Mouse (Mus musculus) thymus, postnatal 14 days (tissue): Measurements from ENCODE around the gene Yif1a.
A peak's percentile ranks its signal among the peaks of the same experiment; 100 is the strongest.

ENCODE experiments used
- DNase-seq: peaks from one replicate; pipeline ENCODE4 v3.0.0; 2021

Gene Yif1a

DNA sequence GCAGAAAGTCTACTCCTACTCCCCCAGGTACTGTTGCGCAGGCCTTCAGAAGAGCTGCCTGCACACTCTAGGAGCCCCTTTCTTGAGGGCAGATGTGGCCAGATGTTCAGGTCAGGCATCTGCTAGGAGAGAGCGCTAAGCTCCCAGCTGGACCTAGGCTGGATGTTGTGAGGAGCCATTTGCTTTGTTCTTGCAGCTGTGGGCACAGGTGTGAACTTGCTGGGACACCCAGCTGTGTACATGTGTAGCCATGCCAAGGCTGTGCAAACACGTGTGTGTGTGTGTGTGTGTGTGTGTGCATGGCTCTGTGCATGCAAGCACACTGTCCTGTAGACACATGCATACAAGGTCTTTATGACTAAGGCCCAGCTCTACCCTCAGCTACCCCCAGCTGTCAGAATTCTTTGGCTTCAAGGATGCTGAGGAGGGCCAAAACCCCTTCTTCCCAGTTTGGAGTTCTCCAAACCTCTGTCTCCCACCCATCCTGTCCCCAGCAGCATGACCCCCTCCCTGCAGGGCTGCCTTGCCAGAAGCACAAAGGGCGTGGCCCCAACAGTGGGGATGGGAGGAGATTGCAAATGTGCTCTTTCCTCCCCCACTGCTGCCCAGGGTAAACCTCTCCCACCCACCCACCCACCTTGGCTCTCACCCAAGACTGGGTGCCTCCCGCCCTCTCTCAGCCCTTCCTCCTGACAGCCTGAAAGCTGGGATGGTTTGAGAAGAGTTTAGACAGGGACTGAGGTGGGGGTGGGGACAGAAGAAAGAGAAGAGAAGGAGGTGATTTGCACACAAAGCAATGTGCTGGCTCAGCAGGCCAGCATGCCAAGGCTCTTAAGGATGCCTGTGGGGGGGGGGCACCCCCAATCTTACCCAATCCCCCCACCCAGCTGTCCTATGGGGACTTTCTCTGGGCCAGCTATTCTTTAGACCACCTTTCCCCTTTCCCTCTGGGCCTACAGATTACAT is 27.7 kb upstream of the Yif1a start:
- DNase-seq = no peak

DNA sequence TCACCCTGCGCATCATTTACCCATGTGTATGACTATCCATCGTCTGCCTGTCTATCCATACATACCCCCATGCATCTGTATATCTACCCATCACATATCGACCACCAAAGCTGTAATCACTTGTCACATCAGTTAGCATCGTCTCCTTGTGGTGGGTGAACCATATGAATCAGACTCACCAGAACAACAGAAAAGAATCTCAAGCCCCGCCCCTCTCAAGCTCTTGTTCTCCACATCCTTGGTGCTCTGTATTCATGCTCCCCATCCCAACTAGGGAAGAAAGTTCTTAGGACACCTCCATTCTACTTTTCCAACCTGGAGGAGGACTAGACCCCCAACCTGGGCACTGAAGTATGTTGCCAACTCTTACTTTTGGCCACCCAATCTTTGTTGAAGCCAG is 26.3 kb upstream of the Yif1a start:
- no peak for DNase-seq

DNA sequence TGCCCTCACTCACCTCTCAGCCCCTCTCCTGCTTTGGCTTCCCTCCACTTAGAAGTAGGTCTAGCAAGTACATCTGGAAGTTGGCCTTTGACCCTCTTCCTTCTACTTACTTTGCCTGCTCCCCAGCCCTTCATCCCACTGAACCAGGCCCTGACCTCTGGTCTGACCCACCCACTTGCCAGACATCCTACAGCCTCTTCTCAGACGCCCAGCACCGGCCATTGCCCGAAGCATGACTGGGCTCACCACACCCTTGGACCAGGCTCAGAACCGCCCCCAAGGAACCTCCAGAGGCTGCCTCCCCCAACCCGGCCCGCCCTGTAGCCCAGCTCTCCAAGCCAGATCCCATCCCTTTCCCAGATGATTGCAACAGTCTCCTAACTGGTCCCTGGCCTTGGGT is 25.9 kb upstream of the Yif1a start:
- no peak for DNase-seq

DNA sequence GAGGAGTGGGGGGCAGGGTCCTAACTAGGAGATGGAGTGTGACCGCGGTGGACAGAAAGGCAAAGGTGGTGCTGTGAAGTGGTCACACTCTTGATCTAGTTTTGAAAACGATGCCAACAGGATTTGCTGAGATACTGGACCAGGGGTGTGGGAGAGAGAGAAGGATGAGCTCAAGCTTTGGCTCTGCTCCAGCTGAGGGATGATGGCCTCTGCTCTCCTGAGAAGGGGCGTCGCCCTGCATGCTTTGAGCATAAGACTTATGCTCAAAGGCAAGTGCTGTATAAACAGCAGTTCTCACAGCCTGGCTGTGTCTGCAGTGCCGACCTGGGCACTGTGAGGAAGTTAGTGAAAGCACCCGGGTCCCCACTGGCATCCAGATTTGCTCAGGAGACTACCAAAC is 23.2 kb upstream of the Yif1a start:
- DNase-seq = no peak

DNA sequence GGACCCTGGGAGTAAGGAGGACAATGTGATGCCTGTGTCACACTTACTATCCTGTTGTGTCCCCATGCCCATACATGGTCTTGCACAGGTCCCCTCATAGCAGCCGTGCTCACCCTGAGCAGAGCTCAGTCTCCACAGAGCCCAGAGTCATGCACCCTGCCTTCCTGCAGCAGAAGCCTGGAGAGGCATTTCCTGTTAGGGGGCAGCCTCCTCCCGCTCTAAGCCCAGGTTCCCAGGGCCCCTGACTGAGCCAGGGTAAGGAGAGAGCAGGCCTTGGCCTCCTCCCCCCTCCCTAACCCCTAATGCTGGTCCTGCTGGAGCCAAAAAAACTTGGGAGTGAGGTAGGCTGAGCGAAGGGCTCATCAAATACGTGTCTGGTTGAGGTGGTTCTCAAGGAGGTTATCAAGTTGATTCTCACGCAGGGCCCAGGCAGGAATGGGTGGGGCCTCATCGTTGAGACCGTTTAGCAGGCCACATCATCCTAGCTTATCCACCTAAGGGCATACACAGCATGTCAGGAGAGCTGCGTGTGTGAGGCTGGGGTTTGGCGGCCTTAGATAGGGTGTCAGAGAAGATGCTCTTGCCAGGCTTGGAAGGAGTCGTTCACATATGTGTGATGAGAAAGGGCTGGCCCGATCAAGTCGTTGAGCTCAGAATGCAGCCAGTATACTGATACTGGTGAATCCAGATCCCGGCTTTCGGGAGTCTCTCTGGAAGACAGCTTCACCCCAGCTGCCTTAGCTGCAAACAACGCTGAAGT is 21.1 kb upstream of the Yif1a start:
- DNase-seq = no peak

DNA sequence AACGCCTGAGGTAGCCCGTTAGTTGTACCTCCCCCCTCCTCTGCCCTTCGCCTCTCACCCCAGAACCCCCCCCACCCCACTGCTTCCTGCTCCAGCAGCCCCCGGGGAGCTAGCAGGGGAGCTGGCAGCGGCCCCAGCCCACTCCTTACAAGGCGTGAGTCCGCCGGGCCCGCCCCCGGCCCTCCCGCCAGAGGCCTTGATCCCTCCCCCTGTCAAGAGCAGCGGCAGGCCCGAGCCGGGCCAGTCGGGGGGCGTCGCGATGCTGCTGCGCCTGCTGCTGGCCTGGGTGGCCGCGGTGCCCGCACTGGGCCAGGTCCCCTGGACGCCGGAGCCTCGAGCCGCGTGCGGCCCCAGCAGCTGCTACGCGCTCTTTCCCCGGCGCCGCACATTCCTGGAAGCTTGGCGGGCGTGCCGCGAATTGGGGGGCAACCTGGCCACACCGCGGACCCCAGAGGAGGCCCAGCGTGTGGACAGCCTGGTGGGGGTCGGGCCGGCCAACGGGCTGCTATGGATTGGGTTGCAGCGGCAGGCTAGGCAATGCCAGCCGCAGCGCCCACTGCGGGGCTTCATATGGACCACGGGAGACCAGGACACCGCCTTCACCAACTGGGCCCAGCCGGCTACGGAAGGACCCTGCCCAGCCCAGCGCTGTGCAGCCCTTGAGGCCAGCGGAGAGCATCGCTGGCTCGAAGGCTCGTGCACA is 20.3 kb upstream of the Yif1a start, which contains the start of gene Cd248:
Gene Cd248 (plus strand): TSS at position 212 of the 703 bp plus-strand sequence.
- no peak for DNase-seq

DNA sequence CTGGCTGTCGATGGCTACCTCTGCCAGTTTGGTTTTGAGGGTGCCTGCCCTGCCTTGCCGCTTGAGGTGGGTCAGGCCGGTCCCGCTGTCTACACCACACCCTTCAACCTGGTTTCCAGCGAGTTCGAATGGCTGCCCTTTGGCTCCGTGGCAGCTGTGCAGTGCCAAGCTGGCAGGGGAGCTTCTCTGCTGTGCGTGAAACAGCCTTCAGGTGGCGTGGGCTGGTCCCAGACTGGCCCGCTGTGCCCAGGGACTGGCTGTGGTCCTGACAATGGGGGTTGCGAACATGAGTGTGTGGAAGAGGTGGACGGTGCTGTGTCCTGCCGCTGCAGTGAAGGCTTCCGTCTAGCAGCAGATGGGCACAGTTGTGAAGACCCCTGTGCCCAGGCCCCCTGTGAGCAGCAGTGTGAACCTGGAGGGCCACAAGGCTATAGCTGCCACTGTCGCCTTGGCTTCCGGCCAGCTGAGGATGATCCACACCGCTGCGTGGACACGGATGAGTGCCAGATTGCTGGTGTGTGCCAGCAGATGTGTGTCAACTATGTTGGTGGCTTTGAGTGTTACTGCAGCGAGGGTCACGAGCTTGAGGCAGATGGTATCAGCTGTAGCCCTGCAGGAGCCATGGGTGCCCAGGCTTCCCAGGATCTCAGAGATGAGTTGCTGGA is 19.6 kb upstream of the Yif1a start:
- DNase-seq = no peak

DNA sequence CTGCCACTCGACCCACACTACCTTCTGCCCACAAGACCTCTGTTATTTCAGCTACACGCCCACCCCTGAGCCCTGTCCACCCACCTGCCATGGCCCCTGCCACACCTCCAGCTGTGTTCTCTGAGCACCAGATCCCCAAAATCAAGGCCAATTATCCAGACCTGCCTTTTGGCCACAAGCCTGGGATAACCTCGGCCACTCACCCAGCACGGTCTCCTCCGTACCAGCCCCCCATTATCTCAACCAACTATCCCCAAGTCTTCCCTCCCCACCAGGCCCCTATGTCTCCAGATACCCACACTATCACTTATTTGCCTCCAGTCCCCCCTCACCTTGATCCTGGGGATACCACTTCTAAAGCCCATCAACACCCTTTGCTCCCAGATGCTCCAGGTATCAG is 18.9 kb upstream of the Yif1a start:
- no peak for DNase-seq

DNA sequence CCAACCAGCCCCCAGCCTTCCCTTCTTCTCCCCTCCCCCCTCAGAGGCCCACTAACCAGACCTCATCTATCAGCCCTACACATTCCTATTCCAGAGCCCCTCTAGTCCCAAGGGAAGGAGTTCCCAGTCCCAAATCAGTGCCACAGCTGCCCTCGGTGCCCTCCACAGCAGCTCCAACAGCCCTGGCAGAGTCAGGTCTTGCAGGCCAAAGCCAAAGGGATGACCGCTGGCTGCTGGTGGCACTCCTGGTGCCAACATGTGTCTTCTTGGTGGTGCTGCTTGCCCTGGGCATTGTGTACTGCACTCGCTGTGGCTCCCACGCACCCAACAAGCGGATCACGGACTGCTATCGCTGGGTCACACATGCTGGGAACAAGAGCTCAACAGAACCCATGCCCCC is 18.4 kb upstream of the Yif1a start:
- no peak for DNase-seq

DNA sequence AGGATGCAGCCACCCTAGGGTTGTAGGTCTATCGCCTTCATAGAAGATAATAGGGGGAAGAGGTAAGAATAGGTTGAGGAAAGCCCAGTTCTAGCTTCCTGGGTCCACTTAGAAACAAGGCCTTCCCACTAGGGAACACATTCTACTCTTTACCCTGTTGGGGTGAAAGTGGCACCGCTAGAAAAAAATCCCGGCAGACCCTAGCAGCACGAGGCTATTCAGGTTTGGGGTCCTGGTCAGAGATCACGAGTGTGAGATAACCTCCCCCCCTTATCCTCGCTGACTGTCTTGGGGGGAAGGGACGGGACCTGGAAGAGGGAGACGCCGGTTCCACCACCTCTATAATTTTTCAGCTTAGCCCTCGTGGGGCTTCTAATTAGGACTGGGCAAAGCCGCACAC is 17.3 kb upstream of the Yif1a start:
- DNase-seq = no peak

DNA sequence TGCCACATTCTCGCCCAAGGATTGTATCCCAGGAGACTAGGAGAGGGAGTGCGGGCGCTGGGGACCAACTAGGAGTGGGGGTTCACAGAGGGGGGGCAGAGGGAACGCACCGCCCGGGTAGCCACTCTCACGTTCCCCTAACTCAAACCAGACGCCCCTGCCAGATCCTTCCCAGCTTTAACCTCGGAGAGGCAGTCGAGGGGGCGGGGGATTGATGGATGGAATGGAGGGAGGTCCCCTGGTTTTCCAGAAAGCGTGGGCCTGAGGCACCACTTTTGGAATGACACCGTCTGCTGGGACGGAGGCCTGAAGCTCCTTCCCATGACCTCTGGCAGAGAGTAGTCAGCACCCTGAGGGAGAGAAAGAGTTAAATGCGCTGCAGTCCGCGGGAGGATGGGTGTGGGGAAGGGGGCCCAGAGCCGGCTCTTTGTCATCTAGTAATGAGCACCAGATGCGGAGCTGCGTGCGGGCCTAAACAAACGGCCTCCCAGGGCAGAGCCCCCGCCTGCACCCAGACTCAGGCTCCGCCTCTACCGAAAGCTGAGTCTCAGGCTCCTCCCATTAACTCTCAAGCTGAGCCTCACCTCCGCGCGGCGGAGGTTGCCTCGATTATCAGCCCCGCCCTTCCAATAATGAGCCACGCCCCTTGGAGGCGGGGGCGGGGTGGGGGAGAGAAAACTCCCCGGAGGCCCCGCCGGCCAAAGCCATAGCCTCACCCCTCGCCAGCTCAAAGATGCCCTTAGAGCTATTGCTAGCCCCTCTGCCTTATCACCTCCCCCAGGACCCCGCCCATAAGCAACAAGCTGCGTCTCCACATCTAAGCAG is 16.6 kb upstream of the Yif1a start:
- DNase-seq = no peak

DNA sequence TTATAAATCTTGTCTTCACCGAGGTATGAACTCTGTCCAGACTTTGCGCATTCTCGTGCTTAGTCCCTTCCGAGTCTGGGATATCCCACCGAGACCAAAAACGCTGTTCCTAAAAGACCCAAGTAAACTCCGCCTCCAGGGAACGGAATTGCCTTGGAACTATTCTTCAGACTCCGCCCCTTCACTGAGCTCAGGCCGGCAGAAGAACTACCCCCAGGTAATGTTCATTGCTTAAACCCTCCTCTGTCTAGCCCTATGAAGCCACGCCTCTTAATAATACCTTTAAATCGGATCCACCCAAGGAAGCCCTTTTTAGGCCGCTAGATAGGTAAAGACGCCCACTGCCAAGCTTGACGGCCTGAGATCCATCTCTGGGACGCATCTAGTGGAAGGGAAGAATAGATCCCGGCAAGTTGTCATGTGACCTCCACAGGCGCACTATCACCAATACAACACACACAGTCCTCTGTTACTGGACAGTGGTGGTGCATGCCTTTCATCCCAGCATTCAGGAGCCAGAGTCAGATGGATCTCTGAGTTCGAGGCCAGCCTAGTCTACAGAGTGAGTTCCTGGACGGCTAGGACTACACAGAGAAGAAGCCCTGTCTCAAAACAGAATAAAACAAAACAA is 15.8 kb upstream of the Yif1a start:
- no peak for DNase-seq

DNA sequence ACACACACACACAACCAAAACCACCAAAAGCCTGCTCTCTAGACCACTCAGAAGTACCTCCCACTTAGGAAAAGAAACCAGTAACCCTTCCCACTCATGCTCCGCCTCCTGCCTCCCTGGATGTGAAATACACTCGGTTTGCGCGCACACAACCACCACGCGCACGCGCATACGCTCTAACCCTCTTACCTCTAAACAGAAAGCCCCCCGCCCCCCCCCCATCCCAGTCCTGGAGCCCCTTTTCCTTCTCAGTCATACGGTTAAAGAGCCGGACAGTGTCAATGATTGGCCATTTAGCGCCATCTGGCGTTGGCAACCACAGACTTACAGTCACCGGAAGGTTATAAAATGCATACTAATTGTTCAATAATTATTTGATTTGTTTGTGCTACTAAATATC is 15.3 kb upstream of the Yif1a start:
- DNase-seq = peak; percentile 32

DNA sequence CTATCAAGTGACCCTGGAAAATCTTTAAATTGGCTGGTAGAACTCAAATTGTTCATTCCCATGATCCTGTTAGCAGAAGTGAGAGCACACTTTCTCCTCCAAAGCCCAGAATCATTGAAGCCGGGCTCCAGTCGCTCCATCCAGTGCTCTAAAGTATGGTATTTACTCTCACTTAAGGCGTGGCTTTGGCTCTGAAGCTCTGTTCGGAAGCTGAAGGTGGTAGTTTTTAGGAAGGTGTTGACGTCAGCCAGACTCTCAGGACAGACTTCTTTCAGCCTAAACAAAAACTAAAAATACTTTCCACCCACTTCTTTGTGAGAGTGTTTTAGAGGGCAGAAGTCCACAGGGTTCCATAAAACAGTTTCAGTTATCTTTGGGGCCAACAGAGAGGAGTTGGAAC is 14.8 kb upstream of the Yif1a start:
- DNase-seq = no peak

DNA sequence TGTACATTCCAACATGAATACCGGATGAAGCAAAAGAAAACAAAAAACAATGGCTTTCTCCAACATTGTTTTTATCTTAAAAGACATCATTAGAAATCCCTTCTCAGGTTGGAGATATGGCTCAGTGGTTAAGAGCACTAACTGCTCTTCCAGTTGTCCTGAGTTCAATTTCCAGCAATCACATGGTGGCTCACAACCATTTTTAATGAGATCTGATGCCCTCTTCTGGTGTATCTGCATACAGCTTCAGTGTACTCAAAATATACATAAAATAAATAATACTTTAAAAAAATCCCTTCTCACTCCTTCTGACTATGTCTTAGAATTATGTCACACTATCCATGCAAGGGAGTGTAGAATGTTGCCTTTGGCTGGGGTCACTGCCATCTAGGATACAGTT is 9.1 kb upstream of the Yif1a start:
- DNase-seq = no peak

DNA sequence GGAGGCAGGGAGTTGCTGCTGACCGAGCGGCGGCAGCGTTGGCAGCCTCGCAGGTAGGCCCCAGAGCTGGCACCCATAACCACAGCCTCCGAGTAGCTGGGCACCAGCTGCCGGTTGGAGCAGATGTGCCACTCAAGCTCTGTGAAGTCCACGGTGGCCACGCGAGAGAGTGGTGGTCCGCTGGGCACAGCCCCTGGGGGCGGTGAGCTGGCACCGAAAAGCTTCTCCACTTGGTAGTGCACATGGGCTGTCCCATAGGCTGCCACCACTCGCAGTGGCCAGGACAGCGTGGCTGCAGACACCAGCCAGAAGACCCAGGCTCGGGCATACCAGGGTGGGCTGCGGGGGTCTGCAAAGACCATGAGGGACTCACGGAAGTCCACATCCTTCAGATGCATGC is 6.3 kb upstream of the Yif1a start:
- no peak for DNase-seq

DNA sequence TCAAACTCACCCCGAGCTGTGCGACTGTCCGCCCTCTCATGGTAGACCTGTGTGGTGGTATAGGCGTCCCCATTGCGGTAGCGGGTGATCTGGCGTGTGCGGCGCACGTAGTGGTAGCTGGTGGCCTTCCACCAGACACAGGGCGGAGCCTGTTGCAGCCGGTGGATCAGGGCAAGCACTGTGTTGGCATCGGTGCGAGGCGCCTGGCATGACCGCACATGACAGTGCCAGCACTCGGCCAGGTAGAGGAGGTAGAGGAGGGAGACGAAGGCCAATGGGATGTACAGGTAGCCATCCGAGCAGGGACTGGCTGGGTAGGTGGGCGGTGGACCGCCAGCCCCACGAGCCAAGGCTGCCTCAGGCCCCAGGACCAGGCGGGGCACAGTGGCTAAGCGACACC is 5.7 kb upstream of the Yif1a start:
- DNase-seq = no peak

DNA sequence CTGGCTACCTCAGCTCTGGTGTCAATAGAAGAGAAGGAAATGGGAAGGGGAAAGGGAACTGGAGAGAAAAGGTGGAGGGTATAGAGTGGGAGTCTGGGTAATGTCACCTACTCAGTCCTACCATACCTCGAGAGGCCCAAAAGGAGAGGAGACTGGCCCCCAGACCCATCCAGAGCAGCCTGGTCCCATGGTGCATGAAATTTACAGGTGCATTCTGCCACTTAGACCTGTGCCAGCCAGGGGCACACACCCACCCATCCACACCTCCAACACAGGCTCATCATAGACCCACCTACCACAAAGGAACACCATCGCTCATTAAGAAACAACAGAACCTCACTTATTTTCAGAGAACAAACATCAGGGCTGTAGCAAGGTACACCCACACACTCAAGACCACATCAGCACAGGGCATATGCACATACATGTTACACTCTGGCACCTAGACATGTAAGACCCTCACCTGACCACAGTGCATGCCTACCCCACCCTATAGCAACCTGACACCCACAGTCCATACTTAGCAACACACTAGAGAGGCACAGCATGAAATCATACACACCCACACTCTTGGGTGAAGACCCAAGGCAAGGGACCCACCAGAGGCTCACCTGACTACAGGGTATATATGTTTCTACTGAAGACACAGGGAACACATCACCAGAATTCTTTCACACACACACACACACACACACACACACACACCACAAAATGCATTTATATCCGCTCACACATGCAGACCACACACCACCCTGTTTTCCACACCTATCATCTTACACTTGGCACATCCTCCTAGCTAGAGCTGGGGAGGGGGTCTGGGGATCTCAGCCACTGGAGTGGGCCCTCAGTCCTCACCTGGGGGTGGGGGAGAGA is 4.1 kb upstream of the Yif1a start:
- no peak for DNase-seq

DNA sequence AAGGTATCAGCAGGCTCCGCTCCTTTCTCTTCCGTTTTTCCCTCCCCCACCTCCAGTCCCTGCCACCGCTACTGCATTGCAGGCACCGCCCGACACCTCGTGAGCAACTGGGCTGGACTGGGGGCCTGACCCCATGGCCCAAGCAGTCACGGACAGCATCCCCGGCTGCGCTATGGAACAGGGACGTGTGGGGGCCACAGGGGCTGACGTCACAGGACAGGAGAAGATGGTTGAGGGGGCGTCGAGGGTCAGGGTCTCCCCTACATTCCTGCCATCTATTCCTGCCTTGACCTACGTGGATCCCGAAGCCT is 3.5 kb upstream of the Yif1a start:
- DNase-seq = no peak

DNA sequence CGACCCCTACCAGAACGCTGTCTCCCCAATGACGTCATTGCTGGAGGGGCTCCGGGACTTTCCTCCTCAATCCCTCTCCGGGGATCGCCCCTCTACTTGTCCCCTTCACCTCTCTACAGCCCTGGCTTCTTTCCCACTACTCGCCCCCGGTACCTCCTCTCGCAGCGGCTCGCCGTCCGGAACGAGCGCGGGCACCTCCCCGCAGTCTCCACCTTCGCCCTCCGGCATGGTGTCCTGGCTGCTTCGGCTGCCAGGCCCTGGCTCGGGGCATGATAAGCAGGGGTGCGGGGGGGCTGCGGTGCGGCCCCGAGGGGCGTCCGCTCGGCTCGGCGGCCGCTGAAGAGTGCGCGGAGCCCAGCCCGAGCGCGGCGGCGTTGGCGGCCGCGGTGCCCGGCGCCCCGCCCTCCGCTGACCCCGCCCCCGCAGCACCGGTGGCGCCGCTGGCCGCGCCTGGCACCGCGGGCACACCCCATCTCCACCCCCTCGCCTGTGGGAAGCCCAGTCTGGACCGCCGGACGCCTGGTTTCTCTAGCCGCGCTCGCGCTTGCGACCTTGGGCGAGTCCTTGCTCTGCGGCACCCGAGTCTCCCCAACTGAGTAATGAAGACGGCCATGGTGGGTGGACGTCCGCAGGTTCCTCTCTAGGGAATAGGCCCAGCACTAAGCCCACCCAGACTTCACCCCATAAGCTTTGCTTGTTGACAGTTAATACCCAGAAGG is 3.0 kb upstream of the Yif1a start, which contains the start of gene Tmem151a:
Gene Tmem151a (minus strand): TSS at position 387 of the 719 bp plus-strand sequence.
- no peak for DNase-seq
